Mouse (Mus musculus) lung, postnatal 0 days (tissue): ENCODE measurements around the gene Rasgrp1.

Source experiments
- CTCF ChIP-seq: IDR thresholded peaks from 2 replicates; pipeline ENCODE4 v1.5.1; 2016; ENCODE audit warnings: antibody characterized with exemption, mild to moderate bottlenecking
- EP300 ChIP-seq: IDR thresholded peaks from 2 replicates; pipeline ENCODE4 v1.6.1; 2016; ENCODE audit warnings: antibody characterized with exemption, mild to moderate bottlenecking, control low read depth

GRCm38 (mm10) chr2:117288291-117288690 is 54.5 kb downstream of the Rasgrp1 start:
- TF ChIP-seq EP300, result no peak
- no peak for TF ChIP-seq CTCF
